Mouse (Mus musculus): ENCODE data around the gene Acod1. TPM values are rescaled to one million over a fixed set of nuclear protein-coding genes. Genes with fewer than 3 reads are reported as not detected.

Gene Acod1
- polyA plus RNA-seq, 1 experiment: not detected

DNA sequence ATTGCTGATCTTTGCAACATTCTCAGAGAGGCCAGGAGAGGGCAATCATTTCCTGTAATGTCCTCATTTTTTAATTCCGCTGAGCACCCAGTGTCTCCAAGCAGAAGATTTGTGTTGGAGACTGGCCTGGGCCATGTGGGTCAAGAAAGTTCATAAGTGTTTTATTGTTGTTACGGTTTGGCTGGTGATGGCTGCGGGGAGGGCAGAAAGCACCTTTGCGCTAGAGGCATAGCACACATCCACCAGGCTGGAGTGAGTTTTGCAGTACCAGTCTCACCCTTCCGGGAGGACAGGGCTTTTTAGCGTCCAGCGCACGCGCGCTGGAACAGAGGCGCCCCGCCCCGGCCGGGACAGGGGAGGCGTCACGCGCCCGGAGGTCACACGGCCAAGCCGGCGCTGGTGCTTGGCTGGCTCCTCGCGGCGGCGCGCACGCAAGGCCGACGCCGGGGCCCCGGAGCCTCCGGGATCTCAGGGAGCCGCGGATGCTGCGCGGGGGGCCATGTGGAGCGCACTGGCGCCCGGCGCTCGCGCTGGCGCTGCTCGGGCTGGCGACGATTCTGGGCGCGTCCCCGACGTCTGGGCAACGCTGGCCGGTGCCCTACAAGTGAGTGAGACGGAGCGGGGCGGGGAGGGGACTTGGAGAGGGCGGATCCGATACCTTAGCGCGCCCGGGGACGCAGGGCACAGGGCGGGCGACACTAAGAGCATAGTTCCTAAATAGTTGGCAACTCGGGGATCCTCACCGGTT lies 23.3 kb downstream of the Acod1 start, which contains the start of gene Cln5:
TSS of gene Cln5 (plus strand) at position 353 of the 748 bp plus-strand sequence.
- WGBS: under 1% methylated on average over 64 of the region's 65 CpGs
- peaks cover 4% of the 10 kb centered on the region for H3K4me1 ChIP-seq (ENCODE audit: control insufficient read depth, insufficient read depth, low read length)
- no peak for TF ChIP-seq CTCF (IDR thresholded peaks at IDR 0.05; ENCODE audit: insufficient read depth, low read depth, low read length)
- peak; percentile 77 for TF ChIP-seq POLR2A (IDR thresholded peaks at IDR 0.05; ENCODE audit: insufficient read depth, low read depth, low read length)
- peak within 1 kb of the TSS; percentile 57 for H3K27ac ChIP-seq (ENCODE audit: insufficient read depth, low read depth, low read length)
- peak within 1 kb of the TSS; percentile 84 for H3K4me3 ChIP-seq (ENCODE audit: insufficient read depth, low read depth, low read length)

DNA sequence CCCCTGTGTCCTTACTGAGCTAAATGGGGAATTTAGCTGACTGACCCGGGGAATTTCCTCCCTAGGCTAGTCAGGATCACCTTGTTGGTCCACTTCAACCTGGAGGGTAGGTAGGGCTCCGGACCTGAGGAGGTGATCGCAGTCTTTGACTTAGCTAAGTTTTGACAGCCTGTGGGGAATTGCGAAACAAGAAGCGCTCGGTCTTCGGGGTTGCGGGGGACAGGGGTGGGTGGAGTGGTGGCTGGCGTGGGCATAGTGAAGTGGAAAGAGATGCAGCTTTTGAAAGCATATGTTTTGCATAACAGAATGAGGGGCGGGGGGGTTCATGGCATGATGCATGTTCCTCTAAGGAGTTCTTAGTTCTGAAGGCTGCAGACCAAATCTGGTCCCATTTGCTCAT lies 24.0 kb downstream of the Acod1 start:
- TF ChIP-seq CTCF (IDR thresholded peaks at IDR 0.05; ENCODE audit: insufficient read depth, low read depth, low read length): no peak
- TF ChIP-seq POLR2A (IDR thresholded peaks at IDR 0.05; ENCODE audit: insufficient read depth, low read depth, low read length): no peak
- Histone ChIP-seq H3K27ac (ENCODE audit: insufficient read depth, low read depth, low read length) (no peak overlapping the region), H3K4me1 (ENCODE audit: control insufficient read depth, insufficient read depth, low read length) (peaks cover 2% of the 10 kb centered on the region; the same call in 1 of the 2 replicates), H3K4me3 (ENCODE audit: insufficient read depth, low read depth, low read length) (peak overlapping the region; percentile 84)
- WGBS: 2% methylated on average over 10 of the region's 10 CpGs

DNA sequence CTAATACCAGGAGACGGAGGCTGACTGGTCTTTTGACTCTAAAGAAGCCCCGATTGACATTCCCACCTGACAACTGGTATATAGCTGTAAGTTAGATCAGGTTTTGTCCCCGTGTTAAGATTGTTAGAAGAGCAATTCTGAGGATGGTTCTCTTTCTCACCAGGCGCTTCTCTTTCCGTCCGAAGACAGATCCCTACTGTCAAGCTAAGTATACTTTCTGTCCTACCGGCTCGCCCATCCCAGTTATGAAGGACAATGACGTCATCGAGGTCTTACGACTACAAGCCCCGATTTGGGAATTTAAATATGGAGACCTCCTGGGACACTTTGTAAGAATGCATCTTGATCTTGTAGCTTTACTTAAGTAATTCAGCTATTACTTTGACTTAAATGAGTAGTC lies 24.7 kb downstream of the Acod1 start:
- no peak overlapping the region for H3K27ac ChIP-seq (ENCODE audit: insufficient read depth, low read depth, low read length)
- WGBS: 92% methylated on average over 12 of the region's 12 CpGs
- peaks cover 2% of the 10 kb centered on the region; the same call in 1 of the 2 replicates for H3K4me1 ChIP-seq (ENCODE audit: control insufficient read depth, insufficient read depth, low read length)
- H3K4me3 ChIP-seq (ENCODE audit: insufficient read depth, low read depth, low read length): no peak overlapping the region
- no peak for TF ChIP-seq POLR2A (IDR thresholded peaks at IDR 0.05; ENCODE audit: insufficient read depth, low read depth, low read length)
- TF ChIP-seq CTCF (IDR thresholded peaks at IDR 0.05; ENCODE audit: insufficient read depth, low read depth, low read length): no peak

DNA sequence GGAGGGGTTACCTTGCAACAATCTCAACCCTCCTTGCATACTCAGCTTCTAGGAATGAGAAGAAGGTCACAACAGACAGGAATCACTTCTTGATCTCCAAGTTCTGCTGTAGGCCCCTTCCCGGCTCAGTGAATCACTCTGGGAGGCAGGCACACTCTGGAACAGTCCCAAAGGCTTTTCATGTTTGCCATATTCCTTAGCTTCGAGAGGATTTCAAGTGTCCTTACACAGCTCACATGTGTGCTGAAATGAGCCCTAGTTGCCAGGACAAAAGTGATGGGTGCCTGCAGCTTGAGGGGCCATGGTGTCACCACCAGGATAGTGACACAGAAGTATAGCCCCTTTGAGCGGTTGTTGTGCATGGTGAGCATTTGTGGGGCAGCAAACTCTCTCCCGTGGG lies 26.0 kb downstream of the Acod1 start:
- Histone ChIP-seq H3K4me1 (ENCODE audit: control insufficient read depth, insufficient read depth, low read length) (peaks cover 2% of the 10 kb centered on the region; the same call in 1 of the 2 replicates), H3K4me3 (ENCODE audit: insufficient read depth, low read depth, low read length) (no peak overlapping the region), H3K27ac (ENCODE audit: insufficient read depth, low read depth, low read length) (no peak overlapping the region)
- TF ChIP-seq POLR2A (IDR thresholded peaks at IDR 0.05; ENCODE audit: insufficient read depth, low read depth, low read length) (no peak), CTCF (IDR thresholded peaks at IDR 0.05; ENCODE audit: insufficient read depth, low read depth, low read length) (no peak)
- WGBS: 87% methylated on average over 4 of the region's 4 CpGs

DNA sequence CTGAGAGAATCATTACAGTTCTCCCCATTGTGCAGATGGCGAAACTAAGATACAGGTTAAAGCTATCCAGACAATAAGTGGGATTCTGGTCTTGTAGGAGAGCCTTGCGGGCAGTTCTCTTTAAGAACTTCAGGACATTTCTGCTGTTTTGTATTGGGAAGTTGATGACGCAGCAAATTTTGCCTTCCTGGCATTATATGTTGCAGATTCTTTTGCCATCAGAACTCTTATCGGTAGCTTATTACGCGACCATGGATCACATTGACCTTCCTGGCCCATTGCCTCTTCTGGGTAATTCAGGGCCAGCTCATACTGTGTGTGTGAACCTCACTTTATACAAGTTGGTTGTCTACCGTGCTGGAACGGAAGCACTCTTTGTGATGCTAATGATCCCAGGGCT lies 27.0 kb downstream of the Acod1 start:
- TF ChIP-seq POLR2A (IDR thresholded peaks at IDR 0.05; ENCODE audit: insufficient read depth, low read depth, low read length) (no peak), CTCF (IDR thresholded peaks at IDR 0.05; ENCODE audit: insufficient read depth, low read depth, low read length) (no peak)
- WGBS: 75% methylated on average over 8 of the region's 8 CpGs
- peaks cover 2% of the 10 kb centered on the region; the same call in 1 of the 2 replicates for H3K4me1 ChIP-seq (ENCODE audit: control insufficient read depth, insufficient read depth, low read length)
- no peak overlapping the region for H3K4me3 ChIP-seq (ENCODE audit: insufficient read depth, low read depth, low read length)
- H3K27ac ChIP-seq (ENCODE audit: insufficient read depth, low read depth, low read length): no peak overlapping the region

DNA sequence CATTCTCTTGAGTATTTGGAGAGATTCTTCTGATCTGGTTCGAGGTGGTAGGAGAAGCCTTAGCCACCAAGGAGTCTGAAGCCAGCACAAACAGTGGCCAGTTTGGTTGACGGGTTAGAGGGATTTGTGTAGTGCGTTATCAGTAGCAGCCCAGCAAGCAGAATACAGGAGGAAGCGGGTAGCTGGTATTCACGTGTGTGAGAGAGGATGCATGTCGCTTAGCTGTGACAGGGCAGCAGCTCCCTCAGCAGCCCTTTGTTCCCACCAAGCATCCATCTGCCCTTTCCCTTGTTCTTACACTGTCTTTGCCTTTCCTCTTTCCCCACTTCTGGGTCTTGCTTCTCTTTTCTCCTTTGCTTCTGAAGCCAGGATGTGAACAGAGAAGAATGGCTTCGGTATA lies 28.4 kb downstream of the Acod1 start:
- WGBS: 87% methylated on average over 7 of the region's 7 CpGs
- peaks cover 2% of the 10 kb centered on the region; the same call in 1 of the 2 replicates for H3K4me1 ChIP-seq (ENCODE audit: control insufficient read depth, insufficient read depth, low read length)
- no peak for TF ChIP-seq POLR2A (IDR thresholded peaks at IDR 0.05; ENCODE audit: insufficient read depth, low read depth, low read length)
- TF ChIP-seq CTCF (IDR thresholded peaks at IDR 0.05; ENCODE audit: insufficient read depth, low read depth, low read length): no peak
- no peak overlapping the region for H3K4me3 ChIP-seq (ENCODE audit: insufficient read depth, low read depth, low read length)
- no peak overlapping the region for H3K27ac ChIP-seq (ENCODE audit: insufficient read depth, low read depth, low read length)

DNA sequence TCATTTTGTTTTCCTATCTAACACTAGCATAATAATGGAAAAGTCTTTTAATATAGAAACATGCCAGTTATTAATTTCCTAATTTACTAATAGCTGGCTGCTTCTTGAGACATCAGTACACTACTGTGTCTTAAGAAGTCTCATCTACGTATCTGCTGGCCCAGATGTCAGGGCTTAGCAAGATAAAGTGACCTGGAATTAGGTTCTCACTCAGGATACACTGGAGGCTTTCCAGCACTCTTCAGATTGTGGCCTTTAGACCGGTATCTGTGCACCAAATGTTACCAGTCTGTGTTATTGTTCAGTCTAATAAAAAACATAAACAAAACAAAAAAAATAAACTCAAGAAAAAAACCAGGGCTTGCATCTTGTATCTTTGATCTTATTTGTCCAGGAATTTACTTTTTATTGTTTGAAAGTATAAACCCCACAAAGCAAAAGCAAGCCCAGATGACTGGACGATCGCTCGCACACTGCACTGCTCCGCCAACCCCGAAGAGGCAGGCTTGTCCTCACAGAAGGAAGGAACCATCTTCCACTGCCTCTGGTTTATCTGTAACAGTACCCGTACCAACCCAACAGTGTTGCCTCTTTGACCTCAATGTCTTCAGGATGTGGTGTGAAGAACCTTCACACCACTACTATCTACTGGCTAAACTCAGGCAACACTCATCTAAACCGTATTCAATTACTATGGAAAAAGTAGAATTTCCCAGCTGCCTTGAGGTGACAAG lies 30.7 kb downstream of the Acod1 start:
- TF ChIP-seq POLR2A (IDR thresholded peaks at IDR 0.05; ENCODE audit: insufficient read depth, low read depth, low read length) (no peak), CTCF (IDR thresholded peaks at IDR 0.05; ENCODE audit: insufficient read depth, low read depth, low read length) (no peak)
- Histone ChIP-seq H3K27ac (ENCODE audit: insufficient read depth, low read depth, low read length) (no peak overlapping the region), H3K4me1 (ENCODE audit: control insufficient read depth, insufficient read depth, low read length) (no peaks in the 10 kb centered on the region), H3K4me3 (ENCODE audit: insufficient read depth, low read depth, low read length) (no peak overlapping the region)
- WGBS: 88% methylated on average over 9 of the region's 9 CpGs

DNA sequence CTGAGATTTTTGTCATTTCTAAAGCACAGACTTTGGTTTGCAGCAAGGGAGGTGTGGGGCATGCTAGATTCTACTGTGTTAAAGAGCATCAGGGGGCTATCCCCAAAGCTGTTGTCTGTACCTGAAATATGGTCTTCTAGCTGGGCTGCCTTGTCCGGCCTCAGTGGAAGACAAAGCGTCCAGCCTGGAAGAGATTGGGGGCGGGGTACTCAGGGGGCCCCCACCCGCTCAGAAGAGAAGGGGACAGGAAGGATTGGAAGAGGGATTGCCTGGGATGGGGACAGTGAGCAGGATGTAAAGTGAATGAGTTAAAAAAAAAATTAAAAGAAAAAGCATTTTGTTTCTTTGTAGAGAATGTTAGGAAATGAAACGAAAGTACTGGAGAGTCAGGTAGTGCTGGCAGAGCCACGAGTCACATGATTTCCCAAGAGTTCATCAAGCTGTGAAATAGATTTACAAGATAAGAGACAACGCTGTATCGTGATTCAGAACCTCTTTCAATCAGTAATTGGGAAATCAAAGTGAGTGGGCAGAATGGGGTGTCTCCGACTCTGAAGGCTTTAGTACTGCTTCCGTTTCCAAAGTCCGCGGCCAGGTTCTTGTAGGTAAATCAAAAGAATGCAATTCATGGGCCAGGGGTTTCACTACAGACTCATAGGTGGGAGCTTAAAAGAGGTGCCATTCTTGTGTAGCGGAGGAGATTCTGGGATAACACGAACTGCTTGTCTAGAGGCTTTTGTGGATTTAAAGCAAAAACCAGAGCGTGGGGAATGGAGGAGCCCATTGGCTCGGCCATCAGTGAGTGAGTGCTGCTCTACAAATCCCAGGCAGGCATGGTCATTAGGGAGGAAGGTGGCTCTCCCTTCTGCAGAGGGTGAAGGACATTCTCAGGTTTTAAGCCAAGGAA lies 31.5 kb downstream of the Acod1 start:
- TF ChIP-seq CTCF (IDR thresholded peaks at IDR 0.05; ENCODE audit: insufficient read depth, low read depth, low read length) (no peak), POLR2A (IDR thresholded peaks at IDR 0.05; ENCODE audit: insufficient read depth, low read depth, low read length) (no peak)
- no peak overlapping the region for H3K4me3 ChIP-seq (ENCODE audit: insufficient read depth, low read depth, low read length)
- H3K4me1 ChIP-seq (ENCODE audit: control insufficient read depth, insufficient read depth, low read length): no peaks in the 10 kb centered on the region
- 88% methylated on average over 16 of the region's 16 CpGs for WGBS
- no peak overlapping the region for H3K27ac ChIP-seq (ENCODE audit: insufficient read depth, low read depth, low read length)

Data from olfactory bulb, adult 2 months (tissue).